Mouse (Mus musculus) thymus, adult 2 months (tissue): ENCODE data around the gene Eps8l3. TPM values are rescaled to one million over a fixed set of nuclear protein-coding genes. Genes with fewer than 3 reads are reported as not detected.
"Not testable (repeated sequence)": the region's sequence is repeated elsewhere in the genome, so short reads cannot be mapped to it uniquely, and the experiment has no call there.

Experiments used
- DNase-seq: peaks from one replicate; pipeline ENCODE4 v3.0.0; 2021
- H3K27ac ChIP-seq: fragments of 200-500 bp; 2 replicates; pipeline ENCODE4 v1.5.1; 2012; ENCODE audit warnings: low read length, control low read depth; ENCODE audit not compliant: control insufficient read depth, insufficient read depth
- H3K27me3 ChIP-seq: fragments of 200-500 bp; 2 replicates; pipeline ENCODE4 v1.6.1; 2012; ENCODE audit warnings: mild to moderate bottlenecking, low read length, moderate library complexity, mixed read lengths; ENCODE audit not compliant: control insufficient read depth, insufficient read depth
- H3K36me3 ChIP-seq: fragments of 200-500 bp; 2 replicates; pipeline ENCODE4 v1.6.1; 2012; ENCODE audit warnings: mild to moderate bottlenecking, low read length, moderate library complexity; ENCODE audit not compliant: control insufficient read depth, insufficient read depth
- H3K4me1 ChIP-seq: fragments of 200-500 bp; replicated peaks from 2 replicates; pipeline ENCODE4 v1.6.1; 2012; ENCODE audit warnings: low read length; ENCODE audit not compliant: control insufficient read depth, insufficient read depth
- H3K4me3 ChIP-seq: fragments of 200-500 bp; 2 replicates; pipeline ENCODE4 v1.5.1; 2012; ENCODE audit warnings: mild to moderate bottlenecking, low read length, control low read depth, moderate library complexity; ENCODE audit not compliant: control insufficient read depth, insufficient read depth
- CTCF ChIP-seq: fragments of 200-500 bp; IDR thresholded peaks from 2 replicates; pipeline ENCODE4 v1.5.1; 2012; ENCODE audit warnings: mild to moderate bottlenecking, control low read depth, low read length, moderate library complexity, borderline replicate concordance; ENCODE audit not compliant: control insufficient read depth, poor library complexity, insufficient read depth; ENCODE audit errors: extremely low read depth
- POLR2A ChIP-seq: fragments of 200-500 bp; IDR thresholded peaks from 2 replicates; pipeline ENCODE4 v1.6.1; 2012; ENCODE audit warnings: mild to moderate bottlenecking, low read length, control low read depth, moderate library complexity; ENCODE audit not compliant: control insufficient read depth, poor library complexity, insufficient read depth; ENCODE audit errors: extremely low read depth
- WGBS: fragments of 180-500 bp; shearing (Covaris S2); methylation state at CpG from one replicate; pipeline ENCODE4 v1.1.7; 2018; 5-methylcytosine and 5-hydroxymethylcytosine counted together
- polyA plus RNA-seq: library from polyadenylated mRNA; depleted of rRNA; stranded (reverse); fragments of >200 nt; gene quantifications from 2 replicates; pipeline ENCODE4 v1.2.3, GENCODE M21; 2012

The Eps8l3 gene
- polyA plus RNA-seq, 1 experiment, result 0.34 TPM

GRCm38 (mm10) chr3:107869097-107869496, 7.9 kb upstream of the Eps8l3 start:
- WGBS, result 67% methylated on average over 7 of the region's 7 CpGs
- Histone ChIP-seq H3K4me1 (no peaks in the 10 kb centered on the region), H3K27ac (no peak overlapping the region)

GRCm38 (mm10) chr3:107869925-107870324, 7.1 kb upstream of the Eps8l3 start:
- 91% methylated on average over 4 of the region's 4 CpGs for WGBS
- Histone ChIP-seq H3K27me3 (no peaks in the 10 kb centered on the region), H3K27ac (no peak overlapping the region), H3K4me1 (no peaks in the 10 kb centered on the region), H3K4me3 (no peak overlapping the region), H3K36me3 (no peaks in the 10 kb centered on the region)
- TF ChIP-seq POLR2A (no peak), CTCF (no peak)
- no peak for DNase-seq

More at GRCm38 (mm10) chr3:107869097-107869496, 7.9 kb upstream of the Eps8l3 start:
- Histone ChIP-seq H3K36me3 (no peaks in the 10 kb centered on the region), H3K27me3 (no peaks in the 10 kb centered on the region), H3K4me3 (no peak overlapping the region)
- TF ChIP-seq POLR2A (no peak), CTCF (no peak)
- DNase-seq, result no peak

- 90% methylated on average over 24 of the region's 24 CpGs for WGBS
Measured at GRCm38 (mm10) chr3:107873335-107874251, 3.4 kb upstream of the Eps8l3 start.

GRCm38 (mm10) chr3:107875231-107875630, 1.8 kb upstream of the Eps8l3 start:
- TF ChIP-seq POLR2A (no peak), CTCF (no peak)
- Histone ChIP-seq H3K27ac (no peak overlapping the region), H3K27me3 (no peaks in the 10 kb centered on the region), H3K4me3 (no peak overlapping the region), H3K4me1 (no peaks in the 10 kb centered on the region), H3K36me3 (no peaks in the 10 kb centered on the region)
- DNase-seq, result no peak
- 84% methylated on average over 6 of the region's 6 CpGs for whole genome bisulfite sequencing

More at GRCm38 (mm10) chr3:107873335-107874251, 3.4 kb upstream of the Eps8l3 start:
- Histone ChIP-seq H3K27ac (no peak overlapping the region), H3K36me3 (no peaks in the 10 kb centered on the region), H3K4me1 (no peaks in the 10 kb centered on the region), H3K4me3 (no peak overlapping the region), H3K27me3 (no peaks in the 10 kb centered on the region)
- DNase-seq, result no peak
- no peak for TF ChIP-seq CTCF
- TF ChIP-seq POLR2A, result no peak

GRCm38 (mm10) chr3:107877747-107878736, 1.0 kb downstream of the Eps8l3 start:
- TF ChIP-seq CTCF (no peak), POLR2A (no peak)
- Histone ChIP-seq H3K27me3 (no peaks in the 10 kb centered on the region), H3K4me3 (no peak overlapping the region), H3K4me1 (no peaks in the 10 kb centered on the region), H3K27ac (no peak overlapping the region), H3K36me3 (no peaks in the 10 kb centered on the region)
- WGBS, result 90% methylated on average over 12 of the region's 12 CpGs
- no peak for DNase-seq

GRCm38 (mm10) chr3:107887674-107888495, 10.9 kb downstream of the Eps8l3 start:
- DNase-seq, result no peak
- H3K27ac ChIP-seq, result no peak overlapping the region

GRCm38 (mm10) chr3:107889236-107889635, 12.2 kb downstream of the Eps8l3 start:
- DNase-seq, H3K36me3 ChIP-seq, H3K27me3 ChIP-seq, H3K4me1 ChIP-seq, H3K27ac ChIP-seq, H3K4me3 ChIP-seq: not testable (repeated sequence)
- WGBS, result 89% methylated on average over 2 of the region's 2 CpGs

More at GRCm38 (mm10) chr3:107887674-107888495, 10.9 kb downstream of the Eps8l3 start:
- Histone ChIP-seq H3K4me1 (no peaks in the 10 kb centered on the region), H3K4me3 (no peak overlapping the region), H3K27me3 (no peaks in the 10 kb centered on the region), H3K36me3 (no peaks in the 10 kb centered on the region)
- TF ChIP-seq CTCF (no peak), POLR2A (no peak)
- 89% methylated on average over 9 of the region's 9 CpGs for WGBS
